Mouse (Mus musculus) neural tube, embryonic 15.5 days (tissue): ENCODE data around the gene Vangl2. TPM values are rescaled to one million over a fixed set of nuclear protein-coding genes. Genes with fewer than 3 reads are reported as not detected.

Experiments
- ATAC-seq: fragments of 200-750 bp; cut with Nextera tagmentation; 2 replicates; pipeline ENCODE4 v1.8.0; 2017; ENCODE audit warnings: mild to moderate bottlenecking, moderate TSS enrichment, moderate library complexity; ENCODE audit not compliant: low FRiP score
- H3K27ac ChIP-seq: fragments of 300-500 bp; sonication (generic); replicated peaks from 2 replicates; pipeline ENCODE4 v1.5.1; 2015; ENCODE audit warnings: mild to moderate bottlenecking, inconsistent platforms
- H3K27me3 ChIP-seq: fragments of 300-500 bp; sonication (generic); replicated peaks from 2 replicates; pipeline ENCODE4 v1.6.1; 2015; ENCODE audit warnings: inconsistent platforms
- H3K36me3 ChIP-seq: fragments of 300-500 bp; sonication (generic); 2 replicates; pipeline ENCODE4 v1.6.1; 2015; ENCODE audit warnings: inconsistent platforms
- H3K4me1 ChIP-seq: fragments of 300-500 bp; sonication (generic); 2 replicates; pipeline ENCODE4 v1.6.1; 2015; ENCODE audit warnings: inconsistent platforms
- H3K4me2 ChIP-seq: fragments of 300-500 bp; sonication (generic); 2 replicates; pipeline ENCODE4 v1.6.1; 2015; ENCODE audit warnings: inconsistent platforms, mild to moderate bottlenecking, moderate library complexity
- H3K4me3 ChIP-seq: fragments of 300-500 bp; sonication (generic); replicated peaks from 2 replicates; pipeline ENCODE4 v1.5.1; 2015; ENCODE audit warnings: mild to moderate bottlenecking, inconsistent platforms
- H3K9ac ChIP-seq: fragments of 300-500 bp; sonication (generic); replicated peaks from 2 replicates; pipeline ENCODE4 v1.6.1; 2015; ENCODE audit warnings: mild to moderate bottlenecking, inconsistent platforms
- H3K9me3 ChIP-seq: fragments of 300-500 bp; sonication (generic); replicated peaks from 2 replicates; pipeline ENCODE4 v1.6.1; 2016; ENCODE audit warnings: inconsistent platforms
- WGBS: fragments of 180-500 bp; shearing (Covaris S2); methylation state at CpG from one replicate; pipeline ENCODE4 v1.1.7; 2015; ENCODE audit warnings: mixed read lengths; 5-methylcytosine and 5-hydroxymethylcytosine counted together
- polyA plus RNA-seq: library from polyadenylated mRNA; unstranded; fragments of >200 nt; fragmentation: Nextera tagmentation; extraction: Ambion mirVana; gene quantifications from 2 replicates; pipeline ENCODE4 v1.2.1, GENCODE M21; 2015

The Vangl2 gene
- polyA plus RNA-seq, 1 experiment from 2014 or later: 40.1 TPM

DNA sequence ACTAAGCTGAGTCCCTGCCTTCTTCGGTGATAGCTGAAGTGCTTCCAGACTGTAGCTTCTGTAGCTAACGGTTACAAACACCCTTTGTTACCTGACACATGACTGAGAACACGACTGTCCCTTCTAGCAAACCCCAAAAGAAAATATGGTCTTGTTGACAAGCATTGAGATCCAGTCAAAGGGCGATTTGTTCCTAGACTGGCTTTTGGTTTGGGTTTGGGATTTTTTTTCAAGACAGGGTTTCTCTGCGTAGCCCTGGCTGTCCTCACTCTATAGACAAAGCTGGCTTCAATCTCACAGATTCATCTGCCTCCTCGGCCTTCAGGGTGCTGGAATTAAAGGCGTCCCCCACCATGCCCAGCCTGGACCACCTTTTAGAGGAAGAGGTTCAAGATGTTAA, 31.5 kb downstream of the Vangl2 start:
- Histone ChIP-seq H3K36me3 (no peaks in the 10 kb centered on the region), H3K9ac (no peak overlapping the region), H3K4me2 (no peak overlapping the region), H3K27ac (no peak overlapping the region), H3K4me3 (no peak overlapping the region), H3K4me1 (peaks cover 6% of the 10 kb centered on the region; the same call in 1 of the 2 replicates), H3K27me3 (no peaks in the 10 kb centered on the region), H3K9me3 (no peaks in the 10 kb centered on the region)
- 68% methylated on average over 7 of the region's 7 CpGs for WGBS
- no peak for ATAC-seq

- no peaks in the 10 kb centered on the region for H3K27me3 ChIP-seq
- no peak overlapping the region for H3K4me3 ChIP-seq
- H3K27ac ChIP-seq: no peak overlapping the region
- H3K4me1 ChIP-seq: no peaks in the 10 kb centered on the region
- 91% methylated on average over 11 of the region's 11 CpGs for WGBS
- H3K36me3 ChIP-seq: no peaks in the 10 kb centered on the region
- no peaks in the 10 kb centered on the region for H3K9me3 ChIP-seq
- ATAC-seq: no peak
- no peak overlapping the region for H3K9ac ChIP-seq
- H3K4me2 ChIP-seq: no peak overlapping the region
These were observed 33.1 kb downstream of the Vangl2 start for GRCm38 (mm10) chr1:171994918-171995715.

GRCm38 (mm10) chr1:171994501-171994900, 33.7 kb downstream of the Vangl2 start:
- Histone ChIP-seq H3K4me1 (no peaks in the 10 kb centered on the region), H3K4me2 (no peak overlapping the region), H3K4me3 (no peak overlapping the region), H3K9me3 (no peaks in the 10 kb centered on the region), H3K27ac (no peak overlapping the region), H3K36me3 (no peaks in the 10 kb centered on the region), H3K27me3 (no peaks in the 10 kb centered on the region), H3K9ac (no peak overlapping the region)
- 87% methylated on average over 2 of the region's 2 CpGs for WGBS
- ATAC-seq: no peak

- H3K4me2 ChIP-seq: no peak overlapping the region
- H3K36me3 ChIP-seq: no peaks in the 10 kb centered on the region
- H3K9me3 ChIP-seq: no peaks in the 10 kb centered on the region
- H3K4me3 ChIP-seq: no peak overlapping the region
- no peaks in the 10 kb centered on the region for H3K4me1 ChIP-seq
- no peaks in the 10 kb centered on the region for H3K27me3 ChIP-seq
- H3K27ac ChIP-seq: no peak overlapping the region
- no peak overlapping the region for H3K9ac ChIP-seq
- ATAC-seq: no peak
- 79% methylated on average over 4 of the region's 4 CpGs for WGBS
These were observed 35.2 kb downstream of the Vangl2 start for GRCm38 (mm10) chr1:171992901-171993530.

- Histone ChIP-seq H3K4me2 (no peak overlapping the region), H3K9ac (no peak overlapping the region), H3K36me3 (no peaks in the 10 kb centered on the region), H3K27ac (no peak overlapping the region), H3K4me1 (no peaks in the 10 kb centered on the region), H3K9me3 (0 out of 2 replicates have a peak, but pooled peaks cover 4% of the 10 kb centered on the region), H3K4me3 (no peak overlapping the region), H3K27me3 (no peaks in the 10 kb centered on the region)
- 85% methylated on average over 2 of the region's 2 CpGs for WGBS
- ATAC-seq: no peak
These were observed 36.4 kb downstream of the Vangl2 start for GRCm38 (mm10) chr1:171991883-171992282.

DNA sequence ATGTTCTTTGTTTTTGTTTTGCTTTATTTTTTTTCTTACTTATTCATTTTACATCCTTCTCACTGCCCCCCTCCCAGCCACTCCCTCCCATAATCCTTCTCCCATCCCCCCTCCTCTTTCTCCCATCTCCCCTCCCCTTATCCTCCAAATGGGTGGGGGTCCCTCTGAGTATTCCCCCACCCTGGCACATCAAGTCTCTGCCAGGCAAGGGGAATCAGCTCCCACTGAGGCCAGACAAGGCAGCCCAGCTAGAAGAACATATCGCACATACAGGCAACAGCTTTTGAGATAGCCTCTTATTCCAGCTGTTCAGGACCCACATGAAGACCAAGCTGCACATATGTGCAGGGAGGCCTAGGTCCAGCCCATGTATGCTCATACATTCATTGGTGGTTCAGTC, 44.1 kb downstream of the Vangl2 start:
- no peak overlapping the region for H3K4me2 ChIP-seq
- no peaks in the 10 kb centered on the region for H3K27me3 ChIP-seq
- no peak for ATAC-seq
- 0 out of 2 replicates have a peak, but pooled peaks cover 4% of the 10 kb centered on the region for H3K9me3 ChIP-seq
- H3K36me3 ChIP-seq: no peaks in the 10 kb centered on the region
- H3K4me1 ChIP-seq: no peaks in the 10 kb centered on the region
- H3K9ac ChIP-seq: no peak overlapping the region
- 94% methylated on average over 1 of the region's 1 CpGs for WGBS
- H3K27ac ChIP-seq: no peak overlapping the region
- no peak overlapping the region for H3K4me3 ChIP-seq

- no peak overlapping the region for H3K4me2 ChIP-seq
- no peak for ATAC-seq
- no peaks in the 10 kb centered on the region for H3K27me3 ChIP-seq
- H3K27ac ChIP-seq: no peak overlapping the region
- H3K9me3 ChIP-seq: 0 out of 2 replicates have a peak, but pooled peaks cover 4% of the 10 kb centered on the region
- no peak overlapping the region for H3K9ac ChIP-seq
- H3K36me3 ChIP-seq: no peaks in the 10 kb centered on the region
- WGBS: 86% methylated on average over 3 of the region's 3 CpGs
- H3K4me3 ChIP-seq: no peak overlapping the region
- no peaks in the 10 kb centered on the region for H3K4me1 ChIP-seq
These were observed 44.8 kb downstream of the Vangl2 start for GRCm38 (mm10) chr1:171983372-171984001.

- Histone ChIP-seq H3K36me3 (no peaks in the 10 kb centered on the region), H3K4me3 (no peak overlapping the region), H3K9ac (no peak overlapping the region), H3K4me2 (no peak overlapping the region), H3K27ac (no peak overlapping the region), H3K4me1 (no peaks in the 10 kb centered on the region), H3K27me3 (no peaks in the 10 kb centered on the region), H3K9me3 (0 out of 2 replicates have a peak, but pooled peaks cover 4% of the 10 kb centered on the region)
- ATAC-seq: no peak
- WGBS: 87% methylated on average over 4 of the region's 4 CpGs
These were observed 45.5 kb downstream of the Vangl2 start for GRCm38 (mm10) chr1:171982740-171983139.

GRCm38 (mm10) chr1:171982170-171982569, 46.1 kb downstream of the Vangl2 start:
- ATAC-seq: no peak
- Histone ChIP-seq H3K4me2 (no peak overlapping the region), H3K9me3 (0 out of 2 replicates have a peak, but pooled peaks cover 2% of the 10 kb centered on the region), H3K9ac (no peak overlapping the region), H3K27ac (no peak overlapping the region), H3K27me3 (no peaks in the 10 kb centered on the region), H3K4me1 (no peaks in the 10 kb centered on the region), H3K4me3 (no peak overlapping the region), H3K36me3 (no peaks in the 10 kb centered on the region)
- 64% methylated on average over 5 of the region's 5 CpGs for WGBS

- Histone ChIP-seq H3K4me3 (no peak overlapping the region), H3K36me3 (no peaks in the 10 kb centered on the region), H3K4me2 (no peak overlapping the region), H3K4me1 (no peaks in the 10 kb centered on the region), H3K27ac (no peak overlapping the region), H3K9me3 (no peaks in the 10 kb centered on the region), H3K27me3 (no peaks in the 10 kb centered on the region), H3K9ac (no peak overlapping the region)
- no peak for ATAC-seq
- WGBS: 78% methylated on average over 13 of the region's 13 CpGs
These were observed 48.1 kb downstream of the Vangl2 start for GRCm38 (mm10) chr1:171979969-171980730.

DNA sequence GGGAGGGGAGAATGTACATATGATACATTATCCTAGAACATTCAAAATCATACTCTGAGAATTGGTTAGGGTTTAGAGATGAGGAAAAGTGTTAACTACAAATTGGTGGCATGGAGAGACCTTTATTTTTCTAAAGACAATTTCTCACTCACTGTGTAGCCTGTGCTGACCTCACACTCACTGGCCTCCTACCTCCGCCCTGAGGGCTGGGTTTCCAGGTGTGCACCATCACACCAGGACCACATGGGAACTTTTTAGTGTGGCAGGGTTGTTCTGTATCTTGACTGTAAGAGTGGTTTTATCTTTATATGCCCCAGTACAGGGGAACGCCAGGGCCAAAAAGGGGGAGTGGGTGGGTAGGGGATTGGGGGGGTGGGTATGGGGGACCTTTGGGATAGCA, 50.4 kb downstream of the Vangl2 start:
- Histone ChIP-seq H3K4me1 (no peaks in the 10 kb centered on the region), H3K27ac (no peak overlapping the region), H3K4me2 (no peak overlapping the region), H3K9ac (no peak overlapping the region), H3K9me3 (no peaks in the 10 kb centered on the region), H3K36me3 (no peaks in the 10 kb centered on the region), H3K4me3 (no peak overlapping the region), H3K27me3 (no peaks in the 10 kb centered on the region)
- ATAC-seq: no peak
- 94% methylated on average over 2 of the region's 2 CpGs for WGBS
